Mouse (Mus musculus) embryo, embryonic 11 days (tissue): ENCODE measurements around the gene Fhl5.
"Not testable (repeated sequence)": the region's sequence is repeated elsewhere in the genome, so short reads cannot be mapped to it uniquely, and the experiment has no call there.

Source experiments
- DNase-seq: peaks from one replicate; pipeline ENCODE4 v3.0.0-alpha.2; 2015

Gene Fhl5

DNA sequence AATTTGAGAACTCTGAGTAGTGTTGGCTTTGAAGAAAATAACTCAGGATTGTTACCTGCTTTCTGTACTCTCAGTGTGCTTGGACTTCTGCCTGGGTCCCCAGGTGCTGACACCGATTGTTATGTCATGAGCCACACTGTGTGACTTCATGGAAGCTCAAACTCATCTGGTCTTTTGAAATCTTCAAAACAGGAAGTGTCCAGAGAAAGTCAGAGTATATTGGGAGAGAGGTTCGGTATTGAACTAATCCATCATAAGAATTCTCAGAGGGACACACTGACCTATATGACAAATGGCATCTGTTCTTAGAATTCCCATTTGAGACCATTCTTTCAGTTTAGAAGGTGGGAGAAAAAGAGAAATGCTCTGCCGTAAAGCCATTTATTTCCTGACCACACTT is at the start of gene Fhl5:
TSS of gene Fhl5 (minus strand) at position 101 of the 400 bp plus-strand sequence.
- no peak for DNase-seq

GRCm38 (mm10) chr4:25285002-25285401 is 42.3 kb upstream of the Fhl5 start:
- DNase-seq: not testable (repeated sequence)

DNA sequence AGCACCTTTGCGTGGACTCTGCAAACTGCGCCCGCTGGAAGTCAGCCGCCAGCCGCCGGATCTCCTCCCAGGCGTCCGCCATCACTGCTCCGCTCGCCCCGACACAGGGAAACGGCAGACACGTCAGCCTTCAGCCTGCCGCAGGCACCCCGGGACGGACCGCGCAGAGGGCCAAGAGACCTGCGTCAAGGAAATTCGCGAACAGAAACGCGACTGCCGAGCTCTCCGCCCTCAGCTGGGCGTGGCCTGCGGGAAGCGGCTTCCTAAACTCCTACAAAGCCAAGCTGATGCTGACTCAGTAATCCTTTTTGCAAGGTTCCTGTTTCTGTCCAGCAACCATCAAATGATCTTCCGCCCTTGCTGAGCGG is 39.0 kb upstream of the Fhl5 start, which contains the start of gene Ufl1:
TSS of gene Ufl1 (minus strand) at position 151 of the 368 bp plus-strand sequence.
- DNase-seq: peak; percentile 97

- peak; percentile 77 for DNase-seq
These were observed 38.4 kb upstream of the Fhl5 start for GRCm38 (mm10) chr4:25280938-25281670.

GRCm38 (mm10) chr4:25272861-25273627 is 30.4 kb upstream of the Fhl5 start:
- no peak for DNase-seq

- DNase-seq: no peak
These were observed 29.2 kb upstream of the Fhl5 start for GRCm38 (mm10) chr4:25271926-25272325.

DNA sequence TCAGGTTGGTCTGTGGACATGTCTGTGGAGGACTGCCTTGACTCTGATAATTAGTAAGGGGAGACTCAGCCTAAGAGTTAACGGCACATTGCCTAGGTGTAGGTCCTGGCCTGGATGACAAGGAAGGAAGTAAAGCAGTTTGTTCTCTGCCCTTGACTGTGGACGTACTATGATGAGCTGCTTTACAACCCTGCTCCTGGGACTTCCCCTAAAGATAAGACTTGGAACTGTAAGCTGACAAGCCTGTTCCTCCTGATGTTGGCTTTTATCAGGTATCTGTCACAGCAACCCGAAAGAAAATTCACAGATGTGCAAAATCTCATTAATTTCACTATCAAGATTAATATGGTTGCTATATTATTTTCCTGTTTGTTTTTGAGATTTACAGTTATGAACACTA is 24.5 kb upstream of the Fhl5 start:
- DNase-seq: no peak

- no peak for DNase-seq
These were observed 15.2 kb upstream of the Fhl5 start for GRCm38 (mm10) chr4:25257822-25258398.

DNA sequence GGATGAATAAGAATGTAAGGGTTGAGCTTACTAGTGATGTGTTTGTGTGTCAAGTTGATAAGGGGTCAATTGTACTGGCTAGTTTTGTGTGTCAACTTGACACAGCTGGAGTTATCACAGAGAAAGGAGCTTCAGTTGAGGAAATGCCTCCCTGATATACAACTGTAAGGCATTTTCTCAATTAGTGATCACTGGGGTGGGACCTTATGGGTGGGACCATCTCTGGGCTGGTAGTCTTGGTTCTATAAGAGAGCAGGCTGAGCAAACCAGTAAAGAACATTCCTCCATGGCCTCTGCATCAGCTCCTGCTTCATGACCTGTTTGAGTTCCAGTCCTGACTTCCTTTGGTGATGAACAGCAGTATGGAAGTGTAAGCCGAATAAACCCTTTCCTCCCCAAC is 7.0 kb downstream of the Fhl5 start:
- DNase-seq: not testable (repeated sequence)

DNA sequence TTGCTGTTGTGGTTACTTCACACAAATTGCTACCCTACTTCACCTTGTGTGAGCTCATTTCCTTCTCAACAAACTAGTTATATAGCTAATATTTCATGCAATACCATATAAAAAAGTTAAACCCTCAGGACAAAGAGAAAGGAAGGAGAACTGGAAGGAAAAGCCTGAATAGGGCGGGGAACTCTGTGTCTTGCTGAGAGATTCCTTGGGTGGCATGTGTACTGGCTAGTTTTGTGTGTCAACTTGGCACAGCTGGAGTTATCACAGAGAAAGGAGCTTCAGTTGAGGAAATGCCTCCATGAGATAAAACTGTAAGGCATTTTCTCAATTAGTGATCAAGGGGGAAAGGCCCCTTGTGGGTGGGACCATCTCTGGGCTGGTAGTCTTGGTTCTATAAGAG is 8.9 kb downstream of the Fhl5 start:
- DNase-seq: not testable (repeated sequence)

DNA sequence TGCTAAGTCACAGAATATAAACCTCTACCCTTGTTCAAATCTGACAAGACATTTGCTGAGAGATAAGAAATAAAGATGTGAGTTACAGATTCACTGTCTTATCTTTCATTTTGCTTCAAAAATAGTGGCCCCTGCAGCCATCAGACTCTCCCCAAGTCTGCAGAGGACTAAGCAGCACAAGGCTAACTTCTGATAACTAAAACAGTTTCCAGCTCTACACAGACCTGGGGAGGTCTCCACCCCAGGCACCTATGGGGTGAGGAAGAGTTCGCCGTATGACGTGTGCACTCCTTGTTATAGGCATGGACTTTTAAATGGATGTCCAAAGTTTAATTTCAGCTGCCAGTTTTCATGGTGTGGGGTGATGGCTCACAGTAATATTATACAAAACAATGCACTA is 10.1 kb downstream of the Fhl5 start:
- DNase-seq: no peak

GRCm38 (mm10) chr4:25227527-25227926 is 15.1 kb downstream of the Fhl5 start:
- DNase-seq: no peak

DNA sequence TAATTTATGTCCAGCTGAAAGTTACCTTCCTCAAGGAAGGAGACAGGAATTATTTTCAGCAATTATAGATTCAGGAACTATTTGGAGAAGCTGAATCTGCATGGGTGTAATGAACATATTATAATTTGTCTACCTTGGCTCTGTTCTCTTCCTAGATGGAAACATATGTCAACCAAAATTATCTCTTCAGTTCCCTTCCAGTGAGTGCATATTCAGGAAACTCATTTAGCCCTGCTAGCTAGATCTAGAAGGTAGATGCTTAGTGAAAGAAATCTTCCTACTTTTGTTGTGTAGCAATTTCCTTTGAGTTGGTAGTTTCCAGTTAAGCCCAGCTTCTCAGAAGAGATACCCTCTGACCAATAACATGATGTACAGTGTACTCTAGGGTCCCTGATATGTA is 20.7 kb downstream of the Fhl5 start:
- no peak for DNase-seq

DNA sequence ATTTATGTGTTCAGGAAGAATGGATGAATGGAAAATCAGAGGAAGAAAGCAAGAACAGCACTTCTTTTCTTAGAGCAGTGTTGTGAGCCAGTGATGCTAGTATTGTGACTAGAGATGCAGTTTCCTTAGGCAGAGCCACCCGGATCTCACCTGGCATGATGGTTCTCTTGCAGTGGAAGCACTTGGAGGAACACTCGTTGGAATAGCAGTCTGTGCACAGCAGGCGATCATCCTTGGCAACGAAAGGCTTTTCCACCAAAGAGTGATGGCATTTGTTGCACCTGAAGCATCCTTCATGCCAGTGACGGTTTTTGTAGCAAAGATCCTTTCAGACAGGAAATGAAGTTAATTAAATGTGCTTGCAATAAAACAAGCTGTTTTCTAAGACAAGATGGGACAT is 29.2 kb downstream of the Fhl5 start:
- no peak for DNase-seq

- no peak for DNase-seq
These were observed 36.5 kb downstream of the Fhl5 start for GRCm38 (mm10) chr4:25206166-25206565.

- DNase-seq: no peak
These were observed 45.4 kb downstream of the Fhl5 start for GRCm38 (mm10) chr4:25197310-25197709.

DNA sequence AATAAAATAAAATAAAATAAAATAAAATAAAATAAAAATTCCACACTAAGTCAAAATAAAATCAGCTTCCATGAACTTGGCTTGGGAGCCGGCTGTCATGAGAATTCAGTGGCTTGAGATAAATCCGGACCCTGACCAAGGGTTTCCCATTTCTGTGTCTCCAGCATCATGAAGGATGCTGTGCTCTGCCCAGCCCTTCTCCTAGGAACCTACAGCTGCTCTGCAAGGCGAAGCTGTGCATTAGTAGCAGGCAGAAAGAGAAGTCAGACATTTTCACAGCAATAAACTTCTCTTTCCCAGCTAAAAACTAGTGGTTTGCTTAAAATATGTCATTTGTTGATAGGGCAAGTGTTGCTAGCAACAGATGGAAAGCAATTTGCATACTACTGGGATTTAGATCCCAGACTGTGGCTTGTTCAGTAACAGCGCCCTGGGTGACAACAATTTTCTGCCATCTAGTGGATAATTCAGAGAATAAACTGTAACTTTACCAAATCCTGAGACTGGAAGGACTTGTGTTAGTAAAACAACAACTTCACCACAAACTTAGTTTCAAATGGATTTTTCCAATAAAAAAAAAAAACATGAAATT is 63.0 kb downstream of the Fhl5 start:
- peak; percentile 34 for DNase-seq
